Mouse (Mus musculus) bone marrow macrophage, adult 2 months (primary cell): ENCODE measurements around the gene Abtb2. TPM values are rescaled to one million over a fixed set of nuclear protein-coding genes. Genes with fewer than 3 reads are reported as not detected.

Source experiments
- H3K27ac ChIP-seq: 2 replicates; pipeline ENCODE4 v1.5.1; 2012; ENCODE audit warnings: low read depth, low read length; ENCODE audit not compliant: insufficient read depth
- H3K4me1 ChIP-seq: 2 replicates; pipeline ENCODE4 v1.6.1; 2012; ENCODE audit warnings: low read length; ENCODE audit not compliant: control insufficient read depth, insufficient read depth
- H3K4me3 ChIP-seq: 2 replicates; pipeline ENCODE4 v1.5.1; 2012; ENCODE audit warnings: mild to moderate bottlenecking, low read length, moderate library complexity; ENCODE audit not compliant: insufficient read depth
- CTCF ChIP-seq: IDR thresholded peaks from 2 replicates; pipeline ENCODE4 v1.5.1; 2012; ENCODE audit warnings: low read depth, mild to moderate bottlenecking, low read length, moderate library complexity
- POLR2A ChIP-seq: IDR thresholded peaks from 2 replicates; pipeline ENCODE4 v1.6.1; 2012; ENCODE audit warnings: mild to moderate bottlenecking, low read depth, low read length, borderline replicate concordance
- polyA plus RNA-seq: library from polyadenylated mRNA; stranded (reverse); fragments of >200 nt; gene quantifications from 2 replicates; pipeline ENCODE4 v1.2.4, GENCODE M21; 2012; ENCODE audit not compliant: missing spikeins, insufficient read depth, insufficient read length

Gene Abtb2
- polyA plus RNA-seq, 1 experiment, result 0.32 TPM

DNA sequence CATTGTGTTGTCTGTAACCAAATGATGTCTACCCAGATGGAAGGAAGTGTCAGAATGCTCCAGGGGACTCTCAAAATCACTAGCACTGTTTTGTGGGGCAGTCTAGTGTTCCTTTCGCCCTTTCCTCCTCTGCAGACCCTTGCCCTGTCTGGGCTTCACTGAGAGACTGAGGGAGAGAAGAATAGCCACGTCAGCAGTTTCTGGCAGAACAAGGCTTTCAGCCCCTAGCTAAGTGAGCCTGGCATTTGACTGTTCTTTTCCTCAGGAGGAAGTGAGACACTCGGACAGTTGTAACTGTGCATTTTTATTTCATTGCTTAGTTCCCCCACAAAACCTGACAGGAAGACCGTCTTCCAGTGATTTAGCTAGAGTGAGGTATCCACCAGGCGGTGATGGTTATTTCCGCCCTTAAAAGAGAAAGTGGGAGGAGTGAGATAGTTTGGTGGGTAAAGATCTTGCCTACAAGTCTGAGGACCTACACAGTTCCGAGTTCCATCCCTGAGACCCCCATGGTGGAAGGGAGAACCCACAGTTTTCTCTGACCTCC, 106.5 kb downstream of the Abtb2 start:
- H3K4me1 ChIP-seq, result peaks cover 48% of the 10 kb centered on the region
- no peak for TF ChIP-seq CTCF
- TF ChIP-seq POLR2A, result no peak
- no peak overlapping the region for H3K4me3 ChIP-seq
- H3K27ac ChIP-seq, result peak overlapping the region; percentile 24; the same call in 1 of the 2 replicates

GRCm38 (mm10) chr2:103673609-103674008, 107.5 kb downstream of the Abtb2 start:
- H3K4me3 ChIP-seq, result no peak overlapping the region
- H3K4me1 ChIP-seq, result peaks cover 39% of the 10 kb centered on the region
- no peak for TF ChIP-seq POLR2A
- no peak for TF ChIP-seq CTCF
- H3K27ac ChIP-seq, result no peak overlapping the region

DNA sequence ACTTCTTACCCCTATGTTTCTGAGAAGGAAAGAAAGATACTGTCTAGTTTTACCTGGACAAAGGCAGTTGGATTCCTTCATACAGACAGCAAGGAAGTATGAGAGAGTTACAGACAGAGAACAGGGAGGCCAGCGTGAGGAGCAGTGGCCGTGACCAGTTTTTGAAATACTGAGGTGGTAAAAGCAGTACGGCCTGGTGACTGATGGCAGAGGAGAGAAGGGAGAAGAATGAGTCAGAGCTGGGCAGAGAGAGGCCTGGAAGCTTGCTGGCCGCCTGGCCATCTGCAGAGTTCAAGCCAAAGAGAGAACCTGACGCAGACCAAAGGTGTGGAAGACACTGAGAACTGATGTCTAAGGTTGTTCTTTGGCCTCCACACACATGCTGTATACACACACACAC, 109.3 kb downstream of the Abtb2 start:
- peaks cover 28% of the 10 kb centered on the region for H3K4me1 ChIP-seq
- no peak overlapping the region for H3K27ac ChIP-seq
- no peak overlapping the region for H3K4me3 ChIP-seq
- TF ChIP-seq POLR2A (no peak), CTCF (no peak)

- Histone ChIP-seq H3K27ac (no peak overlapping the region), H3K4me1 (peaks cover 23% of the 10 kb centered on the region), H3K4me3 (no peak overlapping the region)
- TF ChIP-seq POLR2A (no peak), CTCF (no peak)
These were observed 110.7 kb downstream of the Abtb2 start for GRCm38 (mm10) chr2:103676808-103677207.

DNA sequence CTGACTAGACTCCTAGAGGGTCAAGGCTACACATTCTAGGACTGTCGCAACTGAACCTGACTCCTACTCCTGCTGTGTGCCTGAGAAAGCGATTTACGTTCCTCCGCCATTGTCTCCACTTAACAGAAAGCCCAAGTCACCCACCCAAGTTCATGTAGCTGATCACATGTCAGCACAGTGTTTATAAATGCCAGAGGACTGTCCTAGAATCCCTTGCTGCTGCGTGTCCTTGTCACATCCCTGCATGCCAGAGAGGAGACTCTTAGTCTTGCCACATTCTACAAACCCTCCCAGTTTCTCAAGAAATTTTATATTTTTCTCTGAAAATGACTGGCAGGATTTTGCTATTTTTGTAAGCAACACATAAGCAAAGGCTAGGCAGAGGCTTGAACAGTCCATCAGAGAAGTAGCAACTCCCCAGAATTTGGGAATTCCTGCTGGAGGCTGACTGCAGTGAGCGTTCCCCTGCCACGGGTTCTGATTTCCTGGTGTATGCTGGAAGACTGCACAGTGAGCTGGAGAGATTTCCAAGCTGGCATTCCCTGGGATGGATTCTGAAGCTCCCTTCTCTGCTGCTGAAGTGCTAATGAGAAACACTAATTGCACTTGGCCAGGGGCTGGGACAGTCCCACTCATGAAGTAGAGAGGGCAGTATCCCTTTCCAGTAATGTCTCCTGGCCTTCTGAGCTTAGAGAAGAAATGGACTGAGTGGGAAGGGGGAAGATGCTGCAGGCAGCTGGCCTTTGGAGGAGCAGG, 111.7 kb downstream of the Abtb2 start:
- TF ChIP-seq POLR2A, result no peak
- TF ChIP-seq CTCF, result no peak
- H3K27ac ChIP-seq, result no peak overlapping the region
- H3K4me1 ChIP-seq, result peaks cover 16% of the 10 kb centered on the region
- H3K4me3 ChIP-seq, result no peak overlapping the region

DNA sequence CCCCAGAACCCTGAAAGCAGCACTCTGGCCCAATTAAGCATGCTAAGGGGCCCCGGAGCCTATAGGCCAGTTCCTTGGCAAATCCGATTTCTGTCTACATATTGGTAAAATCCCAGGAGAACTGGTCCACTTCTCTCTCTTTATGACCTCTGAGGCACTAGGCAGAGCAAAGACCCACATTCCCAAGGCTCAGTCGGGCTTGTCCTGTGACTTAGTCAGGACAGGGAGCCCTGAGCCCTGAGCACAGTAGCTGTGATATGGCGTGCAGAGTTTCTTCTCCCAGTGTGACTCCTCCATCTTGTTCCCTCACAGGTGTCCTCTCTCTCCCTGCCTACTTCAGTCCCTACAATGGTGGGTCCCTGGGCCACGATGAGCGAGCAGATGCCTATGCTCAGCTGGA, 112.3 kb downstream of the Abtb2 start:
- Histone ChIP-seq H3K4me3 (no peak overlapping the region), H3K4me1 (peaks cover 15% of the 10 kb centered on the region), H3K27ac (no peak overlapping the region)
- no peak for TF ChIP-seq CTCF
- TF ChIP-seq POLR2A, result no peak

DNA sequence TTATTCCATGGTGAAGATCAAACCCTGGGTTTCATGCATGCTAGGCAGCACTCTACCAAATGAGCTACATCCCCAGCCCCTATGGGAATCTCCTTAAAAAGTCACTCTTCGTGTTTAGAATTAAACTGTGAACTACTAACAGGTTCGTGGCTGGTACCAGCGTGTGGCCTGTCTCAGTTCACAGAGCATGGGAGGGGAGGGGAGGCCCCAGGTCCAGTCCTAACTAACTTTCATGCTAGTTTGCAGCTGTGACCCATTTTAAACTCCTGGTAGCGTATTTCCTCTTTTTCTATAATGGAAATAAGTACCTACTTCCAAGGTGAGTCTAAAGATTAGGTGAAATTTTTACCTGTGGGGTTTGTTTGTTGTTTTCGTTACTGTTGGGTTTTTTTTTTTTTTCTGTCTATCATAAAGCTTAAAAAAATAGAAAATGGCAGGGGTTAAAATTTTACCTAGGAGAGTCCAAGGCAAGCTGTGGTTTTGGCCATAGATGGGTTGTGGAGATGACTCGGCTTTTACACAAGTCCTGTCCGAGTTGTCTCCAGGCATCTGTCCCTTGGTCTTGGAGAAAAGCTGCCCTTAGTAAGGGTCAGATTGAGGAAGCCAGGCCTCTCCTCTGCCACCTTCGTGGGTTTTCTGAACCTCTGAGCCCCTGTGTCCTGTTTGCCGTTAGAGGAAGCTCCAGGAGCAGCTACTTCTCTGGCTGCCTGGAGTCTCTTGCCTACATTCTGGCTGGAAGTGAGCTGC, 114.4 kb downstream of the Abtb2 start:
- H3K4me1 ChIP-seq, result peaks cover 9% of the 10 kb centered on the region
- no peak overlapping the region for H3K4me3 ChIP-seq
- TF ChIP-seq POLR2A (no peak), CTCF (no peak)
- no peak overlapping the region for H3K27ac ChIP-seq

GRCm38 (mm10) chr2:103681149-103681548, 115.0 kb downstream of the Abtb2 start:
- H3K4me3 ChIP-seq, result no peak overlapping the region
- TF ChIP-seq POLR2A, result no peak
- TF ChIP-seq CTCF, result no peak
- no peak overlapping the region for H3K27ac ChIP-seq
- H3K4me1 ChIP-seq, result peaks cover 9% of the 10 kb centered on the region

DNA sequence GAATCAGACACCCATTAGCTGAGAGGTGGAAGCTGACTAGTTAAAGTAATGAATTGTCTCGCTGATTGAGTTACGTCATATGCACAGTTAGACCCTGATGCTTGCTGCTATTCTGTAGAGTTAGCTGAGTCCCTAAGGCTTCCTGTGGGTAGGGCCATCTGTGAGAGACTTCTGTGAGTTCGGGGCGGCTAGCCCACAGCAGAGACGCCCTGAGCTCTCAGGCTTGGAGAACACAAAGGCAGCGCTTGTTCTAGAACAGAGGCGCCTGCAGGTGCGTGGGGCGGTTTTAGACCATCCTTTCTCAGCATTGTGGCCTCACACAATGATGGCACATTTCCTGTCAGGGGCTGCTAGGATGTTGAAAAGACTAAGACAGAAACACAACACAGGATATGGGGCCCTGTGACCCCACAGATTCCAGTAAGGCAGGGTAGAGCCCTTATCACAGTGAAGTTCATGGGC, 116.2 kb downstream of the Abtb2 start:
- H3K4me1 ChIP-seq, result peaks cover 6% of the 10 kb centered on the region; the same call in 1 of the 2 replicates
- TF ChIP-seq POLR2A, result no peak
- TF ChIP-seq CTCF, result no peak
- H3K27ac ChIP-seq, result no peak overlapping the region
- H3K4me3 ChIP-seq, result no peak overlapping the region

DNA sequence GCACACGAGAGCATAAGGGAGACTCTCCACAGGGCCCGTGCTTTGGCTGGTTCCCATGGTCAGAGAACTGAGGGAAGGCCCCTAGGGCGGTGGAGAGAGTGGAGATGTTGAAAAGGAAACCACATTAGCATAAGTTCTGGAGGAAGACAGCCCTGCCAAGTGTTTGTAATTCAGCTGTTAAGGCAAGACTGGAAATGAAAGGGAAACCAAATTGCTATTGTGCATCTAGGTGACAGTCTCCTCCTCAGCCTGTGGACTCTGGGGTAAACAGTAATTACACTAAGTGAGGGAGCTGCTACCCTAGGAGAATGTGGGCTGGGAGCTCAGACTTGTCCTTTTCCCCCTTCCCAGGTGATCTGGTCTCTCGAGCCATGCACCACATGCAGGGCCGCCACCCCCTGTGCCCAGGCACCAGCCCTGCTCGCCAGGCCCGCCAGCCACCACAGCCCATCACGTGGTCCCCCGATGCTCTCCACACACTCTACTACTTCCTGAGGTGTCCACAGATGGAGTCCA, 116.9 kb downstream of the Abtb2 start:
- peaks cover 6% of the 10 kb centered on the region; the same call in 1 of the 2 replicates for H3K4me1 ChIP-seq
- no peak for TF ChIP-seq POLR2A
- no peak for TF ChIP-seq CTCF
- H3K27ac ChIP-seq, result no peak overlapping the region
- H3K4me3 ChIP-seq, result no peak overlapping the region
